Mouse (Mus musculus) liver, adult 2 months (tissue): ENCODE measurements around the gene Plce1.

Experiments
- CTCF ChIP-seq: fragments of 200-500 bp; IDR thresholded peaks from 2 replicates; pipeline ENCODE4 v1.5.1; 2011; ENCODE audit warnings: low read depth, low read length, control low read depth
- POLR2A ChIP-seq: fragments of 200-500 bp; IDR thresholded peaks from 2 replicates; pipeline ENCODE4 v1.6.1; 2011; ENCODE audit warnings: low read length, control low read depth; ENCODE audit not compliant: insufficient read depth; ENCODE audit errors: extremely low read depth

DNA sequence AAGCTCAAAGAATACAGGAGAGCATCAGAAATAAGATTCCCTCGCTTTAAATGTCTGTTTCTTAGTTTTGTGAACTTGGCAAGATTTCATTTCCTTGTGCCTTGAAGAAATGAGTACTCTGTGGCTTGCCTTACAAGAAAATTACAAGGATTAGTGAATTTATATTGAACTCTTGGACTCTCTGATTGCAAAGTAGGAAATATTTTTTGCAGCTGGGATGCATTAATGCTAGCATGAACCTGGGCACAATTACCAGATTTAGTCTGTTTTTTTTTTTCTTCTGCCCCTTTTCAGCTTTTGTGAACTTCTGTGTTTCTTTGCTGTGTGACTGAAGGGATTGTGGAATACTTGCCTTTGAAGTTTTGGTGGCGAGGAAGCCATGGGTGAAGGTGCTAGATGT, 72.6 kb downstream of the Plce1 start:
- TF ChIP-seq POLR2A (no peak), CTCF (no peak)
